Mouse (Mus musculus): ENCODE results near the gene Hoxc6. TPM values are rescaled to one million over a fixed set of nuclear protein-coding genes. Genes with fewer than 3 reads are reported as not detected.

The Hoxc6 gene
- polyA plus RNA-seq, 1 experiment from 2014 or later, result 2.5 TPM

- H3K4me3 ChIP-seq, result peak overlapping the region; percentile 50
- no peaks in the 10 kb centered on the region for H3K36me3 ChIP-seq
- peaks cover 48% of the 10 kb centered on the region for H3K4me1 ChIP-seq
- peak overlapping the region; percentile 78 for H3K4me2 ChIP-seq (replicated peaks)
- no peak overlapping the region for H3K27ac ChIP-seq
- 5% methylated on average over 3 of the region's 3 CpGs for WGBS
- H3K27me3 ChIP-seq, result peaks cover 94% of the 10 kb centered on the region
- ATAC-seq (ENCODE audit: low FRiP score, low read depth), result no peak
- H3K9me3 ChIP-seq, result no peaks in the 10 kb centered on the region
- H3K9ac ChIP-seq, result no peak overlapping the region
Observed at GRCm38 (mm10) chr15:102997431-102997830, 626 bp upstream of the Hoxc6 start.

GRCm38 (mm10) chr15:102998608-102999182 is 638 bp downstream of the Hoxc6 start:
- peak overlapping the region; percentile 78 for H3K4me2 ChIP-seq (replicated peaks)
- no peak overlapping the region for H3K27ac ChIP-seq
- no peaks in the 10 kb centered on the region for H3K36me3 ChIP-seq
- ATAC-seq (ENCODE audit: low FRiP score, low read depth), result no peak
- peak overlapping the region; percentile 60; the same call in 1 of the 2 replicates for H3K9ac ChIP-seq
- peak overlapping the region; percentile 50 for H3K4me3 ChIP-seq
- H3K4me1 ChIP-seq, result peaks cover 55% of the 10 kb centered on the region
- H3K9me3 ChIP-seq, result no peaks in the 10 kb centered on the region
- peaks cover 96% of the 10 kb centered on the region for H3K27me3 ChIP-seq
- 1% methylated on average over 19 of the region's 19 CpGs for WGBS

- Histone ChIP-seq H3K9me3 (no peaks in the 10 kb centered on the region), H3K4me1 (peaks cover 55% of the 10 kb centered on the region), H3K9ac (peak overlapping the region; percentile 60), H3K27ac (peak overlapping the region; percentile 69), H3K36me3 (no peaks in the 10 kb centered on the region), H3K4me2 (replicated peaks) (peak overlapping the region; percentile 78), H3K4me3 (peak overlapping the region; percentile 50), H3K27me3 (peaks cover 99% of the 10 kb centered on the region)
- WGBS, result under 1% methylated on average over 33 of the region's 33 CpGs
- peak; percentile 66 for ATAC-seq (ENCODE audit: low FRiP score, low read depth)
Observed at GRCm38 (mm10) chr15:102999183-102999831, 1.2 kb downstream of the Hoxc6 start.

- Histone ChIP-seq H3K27ac (peak overlapping the region; percentile 69; the same call in 1 of the 2 replicates), H3K9me3 (no peaks in the 10 kb centered on the region), H3K4me1 (peaks cover 55% of the 10 kb centered on the region), H3K4me2 (replicated peaks) (peak overlapping the region; percentile 78), H3K9ac (no peak overlapping the region; the same call in 1 of the 2 replicates), H3K27me3 (peaks cover 99% of the 10 kb centered on the region), H3K4me3 (peak overlapping the region; percentile 50), H3K36me3 (no peaks in the 10 kb centered on the region)
- peak; percentile 26; the same call in 1 of the 2 replicates for ATAC-seq (ENCODE audit: low FRiP score, low read depth)
- 2% methylated on average over 11 of the region's 11 CpGs for WGBS
Observed at GRCm38 (mm10) chr15:102999955-103000354, 1.9 kb downstream of the Hoxc6 start.

GRCm38 (mm10) chr15:103000501-103000901 is 2.4 kb downstream of the Hoxc6 start:
- peak overlapping the region; percentile 56 for H3K27ac ChIP-seq
- no peaks in the 10 kb centered on the region for H3K9me3 ChIP-seq
- WGBS, result 2% methylated on average over 24 of the region's 24 CpGs
- peaks cover 99% of the 10 kb centered on the region for H3K27me3 ChIP-seq
- H3K4me2 ChIP-seq (replicated peaks), result peak overlapping the region; percentile 78
- peak overlapping the region; percentile 50 for H3K4me3 ChIP-seq
- H3K9ac ChIP-seq, result peak overlapping the region; percentile 69
- H3K4me1 ChIP-seq, result peaks cover 58% of the 10 kb centered on the region
- no peaks in the 10 kb centered on the region for H3K36me3 ChIP-seq
- ATAC-seq (ENCODE audit: low FRiP score, low read depth), result no peak

- WGBS, result 50% methylated on average over 2 of the region's 2 CpGs
- peaks cover 99% of the 10 kb centered on the region for H3K27me3 ChIP-seq
- peaks cover 65% of the 10 kb centered on the region for H3K4me1 ChIP-seq
- H3K9ac ChIP-seq, result no peak overlapping the region
- H3K9me3 ChIP-seq, result no peaks in the 10 kb centered on the region
- H3K27ac ChIP-seq, result no peak overlapping the region
- ATAC-seq (ENCODE audit: low FRiP score, low read depth), result no peak
- H3K36me3 ChIP-seq, result no peaks in the 10 kb centered on the region
- peak overlapping the region; percentile 78 for H3K4me2 ChIP-seq (replicated peaks)
- H3K4me3 ChIP-seq, result peak overlapping the region; percentile 50; the same call in 1 of the 2 replicates
Observed at GRCm38 (mm10) chr15:103001370-103001769, 3.3 kb downstream of the Hoxc6 start.

- H3K27ac ChIP-seq, result no peak overlapping the region
- no peak for ATAC-seq (ENCODE audit: low FRiP score, low read depth)
Observed at GRCm38 (mm10) chr15:103002156-103002555, 4.1 kb downstream of the Hoxc6 start.

GRCm38 (mm10) chr15:103002821-103003448 is 4.9 kb downstream of the Hoxc6 start:
- H3K36me3 ChIP-seq, result no peaks in the 10 kb centered on the region
- peaks cover 63% of the 10 kb centered on the region for H3K4me1 ChIP-seq
- H3K4me2 ChIP-seq (replicated peaks), result no peak overlapping the region; the same call in 1 of the 2 replicates
- H3K9ac ChIP-seq, result no peak overlapping the region
- no peak overlapping the region for H3K4me3 ChIP-seq
- WGBS, result 16% methylated on average over 13 of the region's 13 CpGs
- no peaks in the 10 kb centered on the region for H3K9me3 ChIP-seq
- peaks cover 100% of the 10 kb centered on the region for H3K27me3 ChIP-seq
- H3K27ac ChIP-seq, result no peak overlapping the region
- no peak for ATAC-seq (ENCODE audit: low FRiP score, low read depth)

More at GRCm38 (mm10) chr15:103002156-103002555, 4.1 kb downstream of the Hoxc6 start:
- Histone ChIP-seq H3K9ac (no peak overlapping the region), H3K4me1 (peaks cover 62% of the 10 kb centered on the region), H3K27me3 (peaks cover 100% of the 10 kb centered on the region), H3K36me3 (no peaks in the 10 kb centered on the region), H3K4me3 (no peak overlapping the region), H3K4me2 (replicated peaks) (no peak overlapping the region), H3K9me3 (no peaks in the 10 kb centered on the region)
- 26% methylated on average over 4 of the region's 4 CpGs for WGBS

- peaks cover 51% of the 10 kb centered on the region for H3K4me1 ChIP-seq
- no peak overlapping the region for H3K27ac ChIP-seq
- ATAC-seq (ENCODE audit: low FRiP score, low read depth), result no peak
- peaks cover 100% of the 10 kb centered on the region for H3K27me3 ChIP-seq
- H3K4me3 ChIP-seq, result no peak overlapping the region
- no peaks in the 10 kb centered on the region for H3K9me3 ChIP-seq
- no peaks in the 10 kb centered on the region for H3K36me3 ChIP-seq
- 1% methylated on average over 17 of the region's 17 CpGs for WGBS
- no peak overlapping the region for H3K9ac ChIP-seq
- H3K4me2 ChIP-seq (replicated peaks), result peak overlapping the region; percentile 33
Observed at GRCm38 (mm10) chr15:103005308-103005707, 7.3 kb downstream of the Hoxc6 start.

- Histone ChIP-seq H3K4me1 (peaks cover 51% of the 10 kb centered on the region), H3K36me3 (no peaks in the 10 kb centered on the region), H3K9me3 (no peaks in the 10 kb centered on the region), H3K27me3 (peaks cover 100% of the 10 kb centered on the region), H3K9ac (no peak overlapping the region), H3K27ac (no peak overlapping the region), H3K4me3 (no peak overlapping the region), H3K4me2 (replicated peaks) (peak overlapping the region; percentile 33)
- ATAC-seq (ENCODE audit: low FRiP score, low read depth), result no peak
- WGBS, result 11% methylated on average over 5 of the region's 5 CpGs
Observed at GRCm38 (mm10) chr15:103005797-103006196, 7.7 kb downstream of the Hoxc6 start.

GRCm38 (mm10) chr15:103006326-103006725 is 8.3 kb downstream of the Hoxc6 start:
- Histone ChIP-seq H3K9me3 (no peaks in the 10 kb centered on the region), H3K9ac (no peak overlapping the region), H3K4me2 (replicated peaks) (peak overlapping the region; percentile 33; the same call in 1 of the 2 replicates), H3K4me3 (no peak overlapping the region), H3K4me1 (peaks cover 51% of the 10 kb centered on the region), H3K27ac (no peak overlapping the region), H3K36me3 (no peaks in the 10 kb centered on the region), H3K27me3 (peaks cover 100% of the 10 kb centered on the region)
- no peak for ATAC-seq (ENCODE audit: low FRiP score, low read depth)
- 7% methylated on average over 1 of the region's 1 CpGs for WGBS
